Mouse (Mus musculus) cortical plate, adult 2 months (tissue): ENCODE data around the gene Gata2. TPM values are rescaled to one million over a fixed set of nuclear protein-coding genes. Genes with fewer than 3 reads are reported as not detected.
A peak's percentile ranks its signal among the peaks of the same experiment; 100 is the strongest.
"Not testable (repeated sequence)": the region's sequence is repeated elsewhere in the genome, so short reads cannot be mapped to it uniquely, and the experiment has no call there.

ENCODE experiments used
- H3K27ac ChIP-seq: fragments of 200-500 bp; 2 replicates; pipeline ENCODE4 v1.5.1; 2012; ENCODE audit warnings: low read length, control low read depth, inconsistent platforms; ENCODE audit not compliant: insufficient read depth
- H3K4me1 ChIP-seq: fragments of 200-500 bp; 2 replicates; pipeline ENCODE4 v1.6.1; 2011; ENCODE audit warnings: low read length; ENCODE audit not compliant: control insufficient read depth, insufficient read depth
- H3K4me3 ChIP-seq: fragments of 200-500 bp; 2 replicates; pipeline ENCODE4 v1.5.1; 2011; ENCODE audit warnings: mild to moderate bottlenecking, low read length, control low read depth; ENCODE audit not compliant: insufficient read depth
- CTCF ChIP-seq: fragments of 200-500 bp; IDR thresholded peaks from 2 replicates; pipeline ENCODE4 v1.5.1; 2011; ENCODE audit warnings: mild to moderate bottlenecking, control low read depth, low read length; ENCODE audit not compliant: insufficient read depth; ENCODE audit errors: extremely low read depth
- POLR2A ChIP-seq: fragments of 200-500 bp; IDR thresholded peaks from 2 replicates; pipeline ENCODE4 v1.6.1; 2011; ENCODE audit warnings: mild to moderate bottlenecking, low read length, control low read depth; ENCODE audit not compliant: insufficient read depth; ENCODE audit errors: extremely low read depth
- polyA plus RNA-seq: library from polyadenylated mRNA; depleted of rRNA; stranded (reverse); fragments of >200 nt; gene quantifications from 2 replicates; pipeline ENCODE4 v1.2.3, GENCODE M21; 2012; rRNA removed

The Gata2 gene
- polyA plus RNA-seq: 5.8 and 6.1 TPM in 2 replicates

DNA sequence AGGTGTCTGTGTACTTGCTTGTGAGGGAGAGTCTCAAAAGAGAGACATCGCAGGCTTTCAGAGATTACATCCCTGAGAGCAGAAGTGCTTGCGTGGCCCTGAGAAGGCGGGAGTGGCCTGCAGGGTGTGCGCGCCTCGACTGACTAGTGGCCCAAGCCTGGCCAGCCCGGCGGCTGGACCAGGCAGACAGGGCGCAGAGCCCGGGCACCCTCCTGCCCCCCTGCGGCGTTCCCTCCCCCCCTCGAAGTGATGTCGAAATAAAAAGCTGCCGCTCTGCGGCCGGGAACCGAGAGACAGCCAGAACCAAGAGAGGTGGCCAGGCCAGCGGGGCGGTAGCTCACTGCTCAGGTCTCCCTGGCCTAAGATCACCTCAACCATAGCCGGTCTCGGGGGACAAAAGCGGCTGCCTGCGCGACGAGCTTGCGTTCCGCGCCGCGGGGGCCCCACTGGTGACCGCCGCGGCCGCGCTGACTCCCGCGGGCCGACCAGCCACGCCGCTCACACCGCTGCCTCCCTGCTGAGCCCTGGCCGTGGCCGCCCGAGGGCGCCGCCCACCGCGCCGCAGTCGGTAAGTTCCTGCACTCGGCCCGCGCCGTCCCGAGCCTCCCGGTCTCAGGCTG is at the start of gene Gata2:
TSS of gene Gata2 (plus strand) at position 459 of the 620 bp plus-strand sequence.
- Histone ChIP-seq H3K4me1 (no peaks in the 10 kb centered on the region), H3K27ac (no peak within 1 kb of the TSS), H3K4me3 (no peak within 1 kb of the TSS)
- TF ChIP-seq POLR2A (no peak), CTCF (no peak)

DNA sequence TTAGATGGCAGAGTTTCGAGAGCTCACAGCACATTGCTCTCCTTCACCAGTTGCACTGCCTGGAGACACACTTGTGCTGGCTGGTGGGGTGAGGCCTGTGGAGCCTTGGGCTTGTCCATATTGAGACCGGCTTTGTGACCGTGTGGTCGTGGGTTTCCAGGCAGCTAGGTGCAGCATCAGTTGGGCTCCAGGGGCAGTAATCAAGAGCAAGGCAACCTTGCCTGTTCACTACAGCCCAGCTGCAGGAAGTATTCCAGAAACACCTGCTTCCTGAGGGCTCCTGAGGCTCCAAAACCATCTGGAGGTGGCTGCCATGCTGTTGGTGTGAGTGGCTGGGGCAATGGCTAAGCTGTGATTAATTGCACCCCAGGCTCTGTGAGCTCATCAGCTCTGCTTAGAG is 47.9 kb upstream of the Gata2 start:
- TF ChIP-seq POLR2A: no peak
- no peak for TF ChIP-seq CTCF
- no peak overlapping the region for H3K4me3 ChIP-seq

DNA sequence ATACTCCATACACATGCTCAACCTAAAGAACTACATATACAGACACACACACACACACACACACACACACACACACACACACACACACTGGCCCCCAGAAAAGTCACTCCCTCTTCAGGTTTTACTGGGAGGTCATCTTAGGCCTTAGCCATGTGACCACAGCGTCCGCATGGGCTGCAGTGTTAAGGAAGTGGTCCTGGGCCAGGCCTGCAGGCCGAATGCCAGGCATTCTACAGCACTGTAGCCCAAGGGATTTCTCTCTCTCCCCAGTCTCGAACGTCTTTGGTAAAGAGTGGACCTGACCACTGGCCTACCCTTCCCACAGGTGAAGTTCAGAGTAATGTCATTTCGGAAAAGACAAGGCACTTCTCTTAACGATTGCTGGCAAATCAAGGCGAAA is 47.1 kb upstream of the Gata2 start:
- Histone ChIP-seq H3K4me3 (no peak overlapping the region), H3K27ac (peak overlapping the region; percentile 72; the same call in 1 of the 2 replicates), H3K4me1 (no peaks in the 10 kb centered on the region)
- no peak for TF ChIP-seq CTCF
- no peak for TF ChIP-seq POLR2A

More for the DNA sequence above, 47.9 kb upstream of the Gata2 start:
- Histone ChIP-seq H3K27ac (no peak overlapping the region), H3K4me1 (no peaks in the 10 kb centered on the region)

DNA sequence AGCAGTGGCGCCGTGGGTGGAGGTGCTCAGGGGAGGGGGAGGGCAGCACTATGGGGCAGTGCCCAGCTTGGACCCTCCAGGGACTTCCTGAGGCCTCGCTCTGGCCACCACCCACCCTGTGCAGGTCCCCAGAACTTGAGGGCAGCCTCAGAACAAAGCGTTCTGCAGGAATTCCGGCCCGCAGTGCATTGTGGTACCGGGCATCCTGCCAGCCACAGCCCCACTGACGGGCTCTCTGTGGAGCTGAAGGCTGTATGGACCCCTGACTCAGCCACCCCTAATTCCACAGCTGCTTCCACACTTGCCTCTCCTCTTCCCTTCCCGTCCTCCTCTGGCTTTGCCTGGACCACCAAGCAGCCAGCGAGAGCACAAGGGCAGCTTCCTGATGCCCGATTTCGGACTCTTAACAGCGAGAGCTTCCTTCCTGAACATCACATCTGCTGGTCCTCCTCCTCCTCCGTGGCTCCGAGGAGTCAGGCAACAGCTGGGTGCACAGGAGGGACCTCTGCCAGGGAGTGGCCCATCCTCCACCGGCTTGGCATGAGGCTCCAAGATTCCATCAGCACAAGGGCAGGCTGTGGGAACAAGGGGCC is 46.2 kb upstream of the Gata2 start:
- TF ChIP-seq CTCF: no peak
- no peak for TF ChIP-seq POLR2A
- no peak overlapping the region for H3K4me3 ChIP-seq
- H3K27ac ChIP-seq: peak overlapping the region; percentile 86
- no peaks in the 10 kb centered on the region for H3K4me1 ChIP-seq

DNA sequence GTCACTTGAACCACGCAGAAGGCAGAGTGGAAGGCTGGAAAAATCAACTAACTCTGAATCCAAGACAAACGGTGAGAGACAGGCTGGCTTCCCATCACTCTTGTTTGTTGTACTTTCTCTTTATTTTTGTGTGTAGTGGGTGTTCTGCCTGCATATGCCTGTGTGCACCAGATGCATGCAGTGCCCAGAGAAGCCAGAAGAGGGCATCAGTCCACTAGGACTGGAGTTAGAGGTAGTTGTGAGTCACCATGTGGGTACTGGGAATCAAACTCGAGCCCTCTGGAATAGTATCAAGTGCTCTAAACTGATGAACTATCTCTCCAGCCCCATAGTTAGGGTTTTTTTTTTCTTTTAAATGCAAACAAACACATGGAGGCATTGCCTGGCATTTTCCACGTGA is 42.4 kb upstream of the Gata2 start:
- Histone ChIP-seq H3K4me3 (no peak overlapping the region), H3K4me1 (no peaks in the 10 kb centered on the region), H3K27ac (no peak overlapping the region)
- no peak for TF ChIP-seq CTCF
- no peak for TF ChIP-seq POLR2A

DNA sequence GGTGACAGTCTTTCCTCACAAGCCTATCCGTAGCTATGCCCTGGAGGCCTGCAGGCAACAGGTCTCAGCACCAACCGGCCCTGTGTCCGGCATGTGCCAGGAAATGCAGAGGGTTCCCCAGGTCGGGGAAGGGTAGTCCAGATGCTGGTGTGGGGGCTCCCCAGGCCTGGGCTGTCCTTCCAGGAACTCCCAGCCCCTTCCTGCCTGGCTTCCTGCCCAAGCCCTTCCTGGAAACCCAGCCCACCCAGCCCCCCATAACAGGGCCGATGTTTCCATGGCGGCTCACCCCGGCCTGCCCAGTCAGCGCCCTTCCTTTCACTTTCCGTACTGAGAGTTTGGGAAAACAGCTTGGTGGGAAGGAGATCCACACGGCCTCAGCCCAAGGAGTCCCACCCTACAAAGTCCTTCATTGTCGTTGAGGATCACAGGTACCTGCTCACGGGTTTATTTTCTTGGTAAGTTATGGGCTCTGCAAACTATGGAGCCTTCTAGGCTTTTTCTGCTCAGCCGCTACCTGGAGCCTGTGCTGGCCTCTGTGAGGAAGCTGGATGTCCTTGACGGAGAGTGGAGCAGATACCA is 41.5 kb upstream of the Gata2 start:
- H3K27ac ChIP-seq: no peak overlapping the region
- no peaks in the 10 kb centered on the region for H3K4me1 ChIP-seq
- H3K4me3 ChIP-seq: no peak overlapping the region
- TF ChIP-seq CTCF (no peak), POLR2A (no peak)

DNA sequence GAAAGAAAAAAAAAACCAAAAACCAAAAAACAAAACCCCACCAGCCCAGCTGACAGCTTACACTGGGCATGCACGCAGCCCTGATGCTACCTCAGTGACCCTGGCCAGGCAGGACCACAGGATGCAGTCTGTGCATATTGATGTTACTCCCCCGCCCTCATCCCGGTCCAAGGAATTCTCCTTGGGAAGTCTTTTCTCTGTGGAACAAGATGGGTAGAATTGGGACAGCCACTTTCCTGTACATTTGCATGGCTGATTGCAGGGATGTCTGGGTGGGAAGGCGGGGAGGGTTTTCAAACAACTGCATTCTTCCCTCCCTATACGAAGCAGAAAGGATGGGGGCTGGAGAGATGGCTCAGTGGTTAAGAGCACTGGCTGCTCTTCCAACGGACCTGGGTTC is 40.7 kb upstream of the Gata2 start:
- Histone ChIP-seq H3K4me3 (no peak overlapping the region), H3K4me1 (no peaks in the 10 kb centered on the region), H3K27ac (no peak overlapping the region)
- no peak for TF ChIP-seq CTCF
- TF ChIP-seq POLR2A: no peak

DNA sequence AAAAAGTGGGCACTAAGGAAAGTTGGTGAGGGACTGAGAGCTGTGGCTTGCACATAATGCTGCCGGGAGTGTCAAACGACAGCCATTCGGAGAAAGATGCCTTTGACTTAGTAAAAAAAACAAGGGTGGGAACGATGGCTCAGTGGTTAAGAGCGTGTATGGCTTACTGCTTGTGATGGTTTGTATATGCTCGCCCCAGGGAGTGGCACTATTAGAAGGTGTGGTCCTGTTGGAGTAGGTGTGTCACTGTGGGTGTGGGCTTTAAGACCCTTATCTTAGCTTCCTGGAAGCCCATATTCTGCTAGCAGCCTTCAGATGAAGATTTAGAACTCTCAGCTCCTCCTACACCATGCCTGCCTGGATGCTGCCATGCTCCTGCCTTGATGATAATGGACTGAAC is 38.1 kb upstream of the Gata2 start:
- H3K27ac ChIP-seq, H3K4me1 ChIP-seq, H3K4me3 ChIP-seq: not testable (repeated sequence)

DNA sequence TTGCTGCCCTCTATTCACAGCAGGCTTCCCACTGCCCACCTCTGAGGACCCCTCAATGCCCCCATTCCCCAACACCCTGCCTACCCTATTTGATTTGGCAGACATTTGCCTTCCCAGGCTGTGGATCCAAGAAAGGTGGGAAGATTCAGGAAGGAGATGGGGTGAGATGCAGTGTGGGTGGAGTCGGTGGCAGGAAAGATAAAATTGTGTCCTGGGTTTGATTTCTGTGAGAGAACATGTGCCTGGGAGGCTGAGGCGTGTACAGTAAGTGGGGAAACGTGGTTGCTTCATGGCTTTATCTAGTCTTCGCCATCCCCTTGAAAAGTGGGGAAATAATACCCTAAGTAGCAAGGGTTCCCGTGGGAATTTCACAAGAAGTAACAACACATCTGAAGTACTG is 34.9 kb upstream of the Gata2 start:
- H3K4me3 ChIP-seq: no peak overlapping the region
- H3K4me1 ChIP-seq: no peaks in the 10 kb centered on the region
- no peak overlapping the region for H3K27ac ChIP-seq
- TF ChIP-seq CTCF: no peak
- TF ChIP-seq POLR2A: no peak

DNA sequence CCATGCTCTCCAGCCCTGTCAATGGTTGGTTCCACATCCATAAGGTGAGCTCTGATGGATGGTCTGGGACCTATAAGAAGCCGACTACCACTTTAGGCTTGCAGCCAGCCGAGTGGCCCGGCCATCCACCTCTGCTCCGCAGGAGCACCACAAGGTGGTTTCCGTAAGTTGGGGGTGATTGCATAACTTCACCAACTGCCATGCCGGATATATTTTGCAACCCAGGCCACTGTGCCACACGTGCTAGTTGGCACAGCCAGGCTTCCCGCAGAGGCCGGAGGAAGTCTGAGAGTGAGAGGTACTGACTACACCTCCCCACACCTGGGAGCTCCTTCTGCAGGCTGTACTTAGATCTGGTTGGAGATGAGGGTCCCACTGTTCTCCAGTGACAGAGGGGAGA is 27.6 kb upstream of the Gata2 start:
- TF ChIP-seq CTCF: no peak
- no peak for TF ChIP-seq POLR2A
- H3K4me3 ChIP-seq: no peak overlapping the region
- H3K4me1 ChIP-seq: no peaks in the 10 kb centered on the region
- no peak overlapping the region for H3K27ac ChIP-seq
